Mouse (Mus musculus): Measurements from ENCODE around the gene Ibsp.

The Ibsp gene

DNA sequence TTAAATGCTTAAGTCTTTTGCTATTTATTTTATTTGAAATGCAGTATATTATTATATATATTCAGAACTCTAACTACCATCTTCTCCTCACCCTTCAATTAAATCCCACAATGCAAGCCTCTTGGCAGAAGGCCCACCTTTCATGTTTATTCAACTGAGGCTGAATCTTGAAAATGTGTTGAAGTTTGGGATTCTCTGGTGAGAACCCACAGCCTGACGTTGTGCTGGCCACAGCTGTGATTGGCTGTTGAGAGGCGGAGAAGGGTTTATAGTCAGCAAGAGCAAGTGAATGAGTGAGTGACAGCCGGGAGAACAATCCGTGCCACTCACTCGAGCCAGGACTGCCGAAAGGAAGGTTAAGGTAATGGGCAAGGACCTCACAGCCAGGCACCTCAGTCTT, at the start of gene Ibsp:
Ibsp (plus strand) TSS at position 178 of the 400 bp plus-strand sequence.
- CTCF ChIA-PET, result no interaction called here

DNA sequence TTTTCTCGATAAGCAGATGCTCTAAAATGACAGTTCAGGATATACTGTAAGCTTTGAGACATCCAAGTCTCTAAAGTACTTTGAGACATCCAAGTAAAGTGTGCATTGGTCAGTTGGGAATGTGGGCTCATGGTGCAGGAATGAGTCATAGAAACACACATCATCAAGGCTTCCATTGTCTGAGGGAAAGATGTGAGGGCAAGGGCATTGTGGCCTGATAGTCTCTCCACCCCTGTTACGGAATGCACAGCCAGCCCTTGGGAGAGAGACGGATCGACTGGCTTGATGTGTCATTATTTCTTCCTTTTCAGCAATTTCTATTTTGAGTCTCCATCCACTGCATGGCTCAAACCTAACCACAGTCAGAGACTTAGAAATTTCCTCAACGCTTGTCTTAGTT, 47.2 kb upstream of the Ibsp start:
- CTCF ChIA-PET, result no interaction called here

DNA sequence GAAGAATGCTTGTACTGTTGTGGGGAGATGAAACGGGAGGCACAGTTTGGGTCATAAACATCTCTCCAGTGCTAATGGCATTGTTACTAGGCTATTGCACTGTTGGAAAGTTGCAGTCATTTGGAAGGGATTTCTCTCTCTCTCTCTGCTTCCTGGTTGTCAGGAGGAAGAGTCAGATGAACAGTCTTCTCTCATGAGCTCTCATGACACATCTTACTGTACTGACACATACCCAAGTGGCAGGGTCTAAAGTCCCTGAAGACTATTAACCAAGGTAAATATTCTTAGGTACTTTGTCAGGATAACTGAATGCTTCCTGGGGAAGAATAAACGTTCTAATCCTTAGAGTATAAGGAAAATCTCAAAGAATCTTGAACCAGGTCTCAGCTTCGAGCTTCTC, 42.4 kb upstream of the Ibsp start:
- CTCF ChIA-PET, result no interaction called here

DNA sequence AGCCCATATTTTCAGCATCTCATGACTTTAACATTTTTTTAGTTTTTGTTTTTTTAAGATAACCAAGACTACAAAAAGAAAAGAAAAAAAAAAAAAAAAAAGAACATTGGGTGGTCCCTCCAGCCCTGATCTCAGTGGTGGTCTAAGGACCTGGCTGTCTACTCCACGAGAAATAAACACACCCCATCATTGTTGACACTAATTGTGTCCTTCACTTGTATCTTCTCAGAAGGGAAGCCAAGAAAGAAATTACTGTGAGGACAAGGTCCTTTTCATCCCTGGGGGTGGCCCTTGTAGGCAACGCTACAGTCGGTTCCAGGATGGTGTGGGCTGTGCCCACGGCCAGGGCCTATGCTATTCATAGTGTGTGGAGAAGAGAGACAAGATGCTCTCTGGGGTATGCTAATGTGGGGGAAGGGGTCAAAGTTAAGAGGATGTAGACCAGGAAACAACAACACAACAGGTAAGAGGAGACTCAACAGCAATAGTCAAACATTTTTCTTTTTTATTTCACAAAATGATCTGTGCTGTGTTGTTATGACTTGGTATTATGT, 37.0 kb upstream of the Ibsp start:
- CTCF ChIA-PET, result no interaction called here

DNA sequence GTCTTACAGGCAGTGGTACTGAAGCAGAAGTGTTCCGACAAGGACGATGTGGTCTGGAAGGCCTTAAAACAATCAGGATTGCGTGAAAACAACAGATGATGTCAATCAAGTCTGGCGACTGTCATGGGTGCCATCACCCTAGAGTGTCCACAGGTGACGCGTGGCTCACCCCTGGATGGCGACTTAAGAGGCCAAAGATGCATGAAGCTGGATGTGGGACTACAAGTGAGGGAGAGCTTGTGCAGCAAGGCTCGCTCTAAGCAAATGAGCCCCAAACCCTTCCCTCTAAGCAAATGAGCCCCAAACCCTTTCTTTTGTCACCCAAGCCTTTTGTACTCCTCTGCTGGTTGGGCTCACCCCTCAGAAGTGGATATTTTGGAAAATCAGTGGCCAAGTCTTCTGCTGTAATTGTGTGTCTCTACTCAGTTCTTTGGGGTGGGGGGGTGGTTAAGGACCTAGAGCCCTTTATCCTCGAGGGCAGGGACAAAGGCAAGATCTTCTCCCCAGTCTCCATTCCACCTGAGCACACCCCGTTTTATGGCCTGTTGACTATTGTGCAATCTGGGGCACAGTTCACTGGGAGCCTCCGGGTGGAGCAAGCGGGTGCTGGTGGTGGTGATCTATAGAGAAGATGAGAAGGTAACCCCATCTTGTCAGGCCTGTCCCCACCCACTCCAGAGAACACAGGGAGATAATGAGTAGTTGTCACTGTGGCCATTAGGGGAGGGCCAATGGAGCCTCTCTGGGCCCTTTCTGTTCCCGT, 35.8 kb upstream of the Ibsp start:
- CTCF ChIA-PET, result no interaction called here

DNA sequence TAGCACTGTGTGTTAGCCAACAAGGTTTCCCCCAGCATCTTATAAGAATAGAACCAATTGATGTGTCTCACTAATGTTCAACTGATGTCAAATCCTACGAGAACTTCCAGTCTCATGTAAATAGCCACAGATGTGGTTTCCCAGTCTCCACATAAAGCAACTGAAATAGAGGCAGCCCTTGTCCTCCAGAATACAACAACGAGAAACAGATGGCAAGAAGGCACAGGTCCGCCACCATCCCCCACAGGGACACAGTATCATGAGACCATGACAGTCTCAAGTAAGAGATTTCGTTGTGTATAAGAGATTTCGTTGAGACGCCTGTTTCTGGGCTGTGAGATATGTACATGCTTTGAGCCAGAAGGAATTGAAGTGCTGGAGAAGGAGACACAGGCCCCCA, 4.8 kb upstream of the Ibsp start:
- CTCF ChIA-PET, result no interaction called here

DNA sequence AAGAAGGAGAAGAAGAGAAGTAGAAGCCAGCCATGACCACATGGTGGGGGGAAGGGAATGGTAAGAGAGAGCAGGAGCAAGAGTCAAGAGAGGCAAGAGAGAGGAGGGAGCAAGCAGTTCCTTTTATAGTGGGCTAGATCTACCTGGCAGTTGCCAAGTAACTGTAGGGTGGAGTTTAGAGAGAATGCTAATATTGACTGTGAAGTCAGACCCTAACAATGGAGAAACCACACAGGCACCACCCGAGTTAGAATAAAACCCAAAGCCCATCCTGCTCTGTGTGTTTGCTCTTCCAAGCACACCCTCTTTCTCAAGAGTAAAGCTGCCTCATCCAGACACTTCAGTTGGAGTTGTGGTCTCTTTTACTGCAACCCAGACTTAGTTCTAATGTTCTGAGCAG, 15.1 kb downstream of the Ibsp start:
- CTCF ChIA-PET, result no interaction called here

DNA sequence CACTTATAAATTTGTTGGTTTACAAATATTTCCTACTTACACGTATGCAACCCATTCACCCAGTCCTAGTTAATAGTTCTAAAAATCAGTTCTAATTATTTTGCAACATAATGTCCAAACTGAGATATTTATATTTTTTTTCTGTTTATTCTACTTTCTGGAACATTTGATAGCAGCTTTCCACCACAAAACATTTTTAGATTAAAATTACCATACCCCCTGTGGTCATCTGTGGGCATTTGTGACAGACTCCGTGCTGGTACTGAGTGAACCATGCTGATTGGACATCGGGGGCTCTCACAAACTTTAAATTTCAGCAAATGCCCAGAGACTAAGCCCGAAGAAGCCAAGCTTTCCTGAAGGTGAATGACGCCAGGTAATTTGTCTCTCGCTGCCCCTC, 26.1 kb downstream of the Ibsp start, which contains the start of gene Mepe:
Mepe (plus strand) TSS at position 301 of the 400 bp plus-strand sequence.
- CTCF ChIA-PET, result no interaction called here

DNA sequence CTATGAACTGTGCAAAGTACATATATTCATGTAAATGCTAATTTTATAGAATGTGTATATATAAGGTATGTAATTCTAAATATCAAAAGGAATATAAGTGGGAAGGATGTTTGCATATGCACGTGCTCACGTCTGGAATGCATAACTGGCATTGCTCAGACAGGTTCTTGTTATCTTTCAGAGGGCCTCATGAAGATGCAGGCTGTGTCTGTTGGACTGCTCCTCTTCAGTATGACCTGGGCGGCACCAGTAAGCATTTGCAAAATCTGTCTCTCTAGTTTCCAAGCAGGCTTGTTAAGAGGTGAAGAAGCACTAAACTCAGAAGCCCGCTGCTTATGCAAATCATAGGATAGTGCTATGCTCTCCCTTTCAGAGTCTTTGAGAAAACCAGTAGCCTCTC, 27.9 kb downstream of the Ibsp start:
- CTCF ChIA-PET, result no interaction called here

DNA sequence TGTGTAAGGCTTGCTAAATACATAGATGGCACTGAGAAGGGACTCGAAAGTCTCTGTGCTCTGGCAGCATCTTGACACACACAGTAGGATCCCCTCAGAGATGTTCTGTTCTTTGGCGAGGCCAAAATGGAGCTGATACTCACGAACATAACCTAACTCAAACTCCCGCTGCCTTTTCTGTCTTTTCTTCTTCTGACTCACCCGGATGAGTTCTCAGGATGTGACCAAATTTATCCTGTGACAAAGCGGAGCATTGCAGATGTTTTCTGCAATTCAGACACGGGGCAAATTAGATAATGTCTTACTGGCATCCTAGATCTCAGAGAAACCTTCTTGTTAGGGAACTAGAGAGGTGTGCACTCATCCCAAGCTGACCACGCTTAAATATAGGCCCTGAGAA, 28.4 kb downstream of the Ibsp start:
- CTCF ChIA-PET, result no interaction called here

DNA sequence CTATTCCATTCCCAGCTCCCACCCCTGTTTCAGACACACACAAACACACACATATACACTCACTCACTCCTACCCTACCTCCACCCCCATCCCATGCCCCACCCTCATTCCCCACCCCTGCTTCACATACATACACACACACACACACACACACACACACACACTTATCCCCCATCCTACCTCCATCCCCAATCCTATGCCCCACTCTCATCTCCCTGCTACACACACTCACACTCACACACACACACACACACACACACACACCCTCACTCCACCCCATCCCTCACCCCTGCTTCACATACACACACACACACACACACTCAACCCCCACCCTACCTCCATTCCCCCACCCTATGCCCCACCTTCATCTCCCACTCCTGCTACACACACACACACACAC, 28.9 kb downstream of the Ibsp start:
- CTCF ChIA-PET, result no interaction called here

DNA sequence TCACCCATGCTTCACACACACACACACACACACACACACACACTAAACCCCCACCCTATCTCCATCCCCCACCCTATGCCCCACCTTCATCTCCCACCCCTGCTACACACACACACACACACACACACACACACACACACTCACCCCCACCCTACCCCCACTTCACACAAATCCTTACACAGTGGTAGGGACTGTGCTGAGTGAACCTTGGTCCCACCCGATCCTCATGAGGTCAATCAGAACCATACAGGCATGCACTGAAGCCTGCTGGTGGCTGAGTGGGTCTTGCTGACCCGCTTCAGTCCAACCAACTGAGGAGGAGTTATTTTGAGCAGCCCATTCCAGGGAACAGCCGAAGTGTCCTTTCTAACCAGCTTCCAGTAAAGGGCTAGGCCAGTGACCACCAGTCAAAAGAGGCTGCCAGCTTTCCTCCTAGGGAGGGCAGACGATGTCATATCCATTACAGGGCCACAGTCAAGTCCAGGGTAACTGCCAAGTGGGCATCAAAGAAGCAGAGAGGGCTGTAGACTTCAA, 29.4 kb downstream of the Ibsp start:
- CTCF ChIA-PET, result no interaction called here

DNA sequence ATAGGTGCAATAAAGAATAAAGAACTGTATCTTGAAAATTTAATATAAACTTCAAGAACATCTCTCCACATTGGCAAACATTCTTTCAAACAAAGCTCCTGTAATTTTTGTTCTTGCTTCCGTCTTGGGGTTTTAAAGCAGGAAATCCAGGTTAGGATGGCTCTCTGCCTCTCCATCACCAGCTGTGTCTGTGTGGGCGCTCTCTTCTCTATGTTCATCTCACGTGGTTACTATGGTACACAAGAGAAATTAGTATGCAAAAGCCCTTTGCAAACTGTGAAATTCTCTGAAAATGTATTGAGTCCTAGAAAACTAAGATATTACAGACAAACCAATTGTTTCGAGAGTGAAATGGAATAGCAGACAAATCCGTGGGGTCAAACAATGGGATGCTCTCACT, 30.4 kb downstream of the Ibsp start:
- CTCF ChIA-PET, result no interaction called here

DNA sequence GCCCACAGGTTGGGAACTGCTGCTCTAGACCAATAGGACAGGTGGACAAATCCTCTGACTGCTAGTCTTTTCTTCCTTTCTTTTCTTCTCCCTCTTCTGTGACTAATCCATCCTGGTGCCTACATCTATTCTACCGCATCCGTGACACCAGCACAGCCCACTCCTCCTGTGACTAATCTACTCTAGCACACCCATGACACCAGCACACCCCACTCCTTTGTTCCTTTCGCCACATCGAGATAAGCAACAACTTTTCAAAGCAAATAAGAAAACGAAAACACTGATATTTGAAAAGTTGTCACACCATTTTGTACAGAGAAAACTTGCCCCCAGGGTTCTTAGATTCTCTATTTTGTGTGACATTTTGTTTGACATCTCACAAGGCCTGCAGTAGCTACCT, 31.1 kb downstream of the Ibsp start:
- CTCF ChIA-PET, result no interaction called here

DNA sequence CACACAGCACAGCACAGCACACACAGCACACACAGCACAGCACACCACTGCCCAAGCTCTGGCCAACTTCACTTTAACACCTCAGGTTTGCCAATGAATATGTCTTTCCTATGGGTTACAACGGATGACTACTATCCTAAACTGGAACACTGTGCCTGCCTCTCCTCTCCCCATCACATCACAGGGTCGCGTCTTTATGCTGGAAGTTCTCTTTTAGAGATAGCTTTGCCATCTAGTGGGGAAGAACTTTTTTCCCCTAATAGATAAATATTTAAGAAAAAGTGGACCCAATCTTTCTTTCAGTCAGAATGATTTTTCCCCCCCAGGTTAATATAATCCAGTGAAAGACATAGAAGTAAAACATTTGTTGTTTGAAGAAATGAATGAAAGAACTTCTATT, 33.3 kb downstream of the Ibsp start:
- CTCF ChIA-PET, result no interaction called here

DNA sequence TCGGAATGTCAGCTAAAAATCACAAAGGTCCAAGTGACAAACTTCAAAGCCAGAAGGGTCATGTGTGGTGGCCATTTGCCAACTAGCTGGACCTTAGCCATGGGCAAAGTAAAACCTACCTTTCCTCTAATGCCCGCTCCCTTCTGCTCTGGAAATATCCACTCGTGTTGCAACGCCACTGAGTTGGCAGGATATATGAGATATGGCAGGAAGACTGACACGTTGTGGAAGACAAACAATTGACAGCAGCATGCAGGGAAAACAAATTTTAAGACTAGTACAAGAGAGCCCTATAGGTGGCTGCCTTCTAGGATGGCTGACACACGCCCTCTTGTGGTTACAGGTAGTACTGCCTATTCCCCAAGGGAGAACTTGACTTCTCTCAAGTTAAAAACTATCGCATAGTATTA, 34.3 kb downstream of the Ibsp start:
- CTCF ChIA-PET, result no interaction called here

DNA sequence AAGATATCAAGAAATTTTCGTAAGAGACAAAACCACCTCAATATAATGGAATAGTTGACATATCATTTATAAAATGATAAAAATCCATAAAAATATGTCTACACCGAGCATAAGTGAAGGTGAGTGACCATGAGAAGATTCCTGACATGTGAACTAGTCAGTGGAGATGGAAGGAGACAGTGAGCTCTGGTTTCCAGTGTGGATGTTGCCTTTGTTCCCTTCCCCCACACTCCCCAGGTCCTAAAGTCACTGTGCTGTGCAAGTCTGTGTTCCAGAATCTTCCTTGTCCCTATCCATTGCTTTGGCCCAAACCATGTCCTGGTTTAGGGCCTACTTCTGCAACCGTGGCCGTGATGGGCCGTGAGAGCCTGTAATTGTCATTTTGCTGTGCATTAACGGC, 34.7 kb downstream of the Ibsp start:
- CTCF ChIA-PET, result no interaction called here

DNA sequence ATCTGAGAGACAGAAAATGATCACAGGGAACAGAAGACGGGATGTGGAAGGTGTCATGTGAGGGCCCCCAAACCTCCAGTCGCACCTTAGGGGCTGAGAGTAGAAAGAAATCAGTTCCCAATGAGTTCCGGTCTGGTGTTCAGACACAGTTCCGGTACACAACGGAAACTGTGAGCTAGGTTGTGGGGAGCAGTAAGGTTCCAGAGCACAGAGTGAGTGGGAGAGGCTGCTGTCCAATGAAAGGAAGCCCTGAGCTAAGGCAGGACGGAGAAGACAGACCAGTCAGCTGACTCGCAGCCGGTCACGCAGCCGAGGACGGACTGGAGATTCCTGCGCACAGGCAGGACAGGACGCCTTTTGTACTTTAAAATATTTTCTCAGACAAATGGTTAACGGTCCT, 35.5 kb downstream of the Ibsp start:
- CTCF ChIA-PET, result no interaction called here

DNA sequence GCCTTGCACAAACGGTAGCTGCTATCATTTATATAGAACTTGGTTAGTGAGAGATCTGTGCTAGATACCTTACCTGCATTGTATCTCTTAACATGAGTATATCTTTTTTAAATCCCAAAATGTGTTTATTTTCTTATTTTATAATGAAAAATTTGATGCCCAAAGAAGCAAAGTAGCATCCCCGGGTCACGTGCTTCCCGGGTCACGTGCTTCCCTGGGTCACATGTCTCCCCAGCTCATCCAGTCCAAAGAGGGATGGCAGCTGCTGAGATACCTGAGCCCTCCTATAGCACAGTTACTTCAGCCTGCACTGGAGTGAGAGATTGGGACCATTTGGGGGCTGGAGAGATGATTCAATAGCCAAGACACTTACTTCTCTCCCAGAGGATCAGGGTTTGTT, 37.0 kb downstream of the Ibsp start:
- CTCF ChIA-PET, result no interaction called here

DNA sequence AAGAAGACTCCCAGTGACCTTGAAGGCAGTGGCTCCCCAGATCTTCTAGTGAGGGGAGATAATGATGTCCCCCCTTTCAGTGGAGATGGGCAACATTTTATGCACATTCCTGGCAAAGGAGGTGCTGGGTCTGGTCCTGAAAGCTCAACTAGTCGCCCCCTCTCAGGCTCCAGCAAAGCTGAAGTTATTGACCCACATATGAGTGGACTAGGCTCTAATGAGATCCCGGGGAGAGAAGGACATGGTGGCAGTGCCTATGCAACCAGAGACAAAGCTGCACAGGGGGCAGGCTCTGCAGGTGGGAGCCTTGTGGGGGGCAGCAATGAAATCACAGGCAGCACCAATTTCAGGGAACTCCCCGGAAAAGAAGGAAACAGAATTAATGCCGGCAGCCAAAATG, 38.5 kb downstream of the Ibsp start:
- CTCF ChIA-PET, result no interaction called here

DNA sequence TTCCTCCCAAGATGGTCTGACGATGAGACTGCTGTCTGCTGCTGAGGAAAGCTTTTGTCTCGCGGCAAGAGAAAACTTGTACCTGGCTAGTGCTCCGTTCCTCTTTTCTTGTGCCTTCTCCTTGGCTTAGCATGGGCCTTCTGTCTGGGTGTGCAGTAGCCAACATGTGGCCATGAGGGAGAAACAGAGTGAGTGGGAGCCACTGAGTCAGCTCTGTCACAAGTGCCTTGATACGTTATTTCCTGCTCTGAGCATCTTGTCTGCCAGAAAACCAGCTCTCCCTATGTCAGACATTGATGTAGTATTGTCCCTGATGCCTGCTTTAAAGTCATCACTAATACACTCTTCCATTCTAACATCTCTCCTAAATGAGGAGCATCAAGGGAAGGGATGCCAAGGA, 40.0 kb downstream of the Ibsp start:
- CTCF ChIA-PET, result no interaction called here

DNA sequence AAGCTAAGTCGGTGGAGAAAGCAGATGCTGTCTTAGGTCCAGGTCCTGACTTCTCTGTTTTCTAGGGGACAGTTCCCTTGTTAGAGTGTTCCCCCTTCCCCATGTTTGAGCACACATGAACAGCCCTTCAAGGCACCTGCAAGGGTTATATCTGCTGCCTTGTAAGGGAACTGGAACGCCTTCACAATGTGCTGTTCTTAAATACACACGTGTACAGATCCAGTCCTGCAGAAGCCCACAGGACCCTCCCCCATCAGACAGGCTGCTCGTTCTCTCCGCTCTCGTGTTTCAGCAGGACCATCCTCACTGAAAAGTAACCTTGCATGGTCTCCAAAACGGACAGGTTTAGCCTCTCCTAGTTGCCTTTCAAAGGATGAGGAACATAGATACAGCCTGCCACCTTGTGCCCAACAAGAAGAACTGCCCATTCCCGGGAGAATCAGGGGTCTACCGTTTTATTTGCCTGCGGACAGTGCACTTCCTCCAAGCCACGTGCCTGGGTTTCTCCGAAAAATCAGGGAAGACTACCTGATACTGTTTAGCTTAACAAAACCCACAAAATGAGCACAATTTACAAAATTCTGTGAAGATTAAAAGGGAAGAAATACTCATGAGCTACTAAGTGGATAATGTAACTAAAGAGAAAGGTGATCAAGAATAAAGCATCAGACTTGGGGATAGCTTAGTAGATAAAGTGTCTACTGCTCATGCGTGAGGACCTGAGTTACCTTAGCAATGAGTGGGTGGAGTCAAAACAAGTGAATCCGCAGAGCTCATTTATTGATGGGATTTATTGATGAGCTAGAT, 40.9 kb downstream of the Ibsp start:
- CTCF ChIA-PET, result interaction anchor here (0.8 kb wide), 1 partner anchor 11 kb away, joined by 8 read pairs; no protein-coding TSS in a partner anchor

DNA sequence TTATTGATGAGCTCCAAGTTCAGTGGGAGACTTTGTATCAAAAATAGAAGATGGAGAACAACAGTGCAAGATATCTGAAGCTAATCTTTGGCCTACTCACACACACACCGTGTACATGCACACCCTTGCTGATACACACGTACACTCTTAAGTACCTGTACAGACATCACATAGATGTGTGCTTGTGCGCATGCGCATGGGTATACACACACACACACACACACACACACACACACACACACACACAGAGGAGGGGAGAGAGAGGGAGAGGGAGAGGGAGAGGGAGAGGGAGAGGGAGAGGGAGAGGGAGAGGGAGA, 41.5 kb downstream of the Ibsp start:
- CTCF ChIA-PET, result interaction anchor here (0.8 kb wide), 1 partner anchor 10 kb away, joined by 8 read pairs; no protein-coding TSS in a partner anchor
